Mouse (Mus musculus) liver, adult 2 months (tissue): ENCODE measurements around the gene Olfr282. TPM values are rescaled to one million over a fixed set of nuclear protein-coding genes. Genes with fewer than 3 reads are reported as not detected.
"Not testable (repeated sequence)": the region's sequence is repeated elsewhere in the genome, so short reads cannot be mapped to it uniquely, and the experiment has no call there.

Source experiments
- DNase-seq: peaks from one replicate; pipeline ENCODE4 v3.0.0-alpha.2; 2011; ENCODE audit warnings: low read depth, low spot score; ENCODE audit errors: extremely low read depth
- H3K27ac ChIP-seq: fragments of 200-500 bp; replicated peaks from 2 replicates; pipeline ENCODE4 v1.5.1; 2012; ENCODE audit warnings: low read depth, mild to moderate bottlenecking, control low read depth, inconsistent platforms, low read length; ENCODE audit not compliant: insufficient read depth
- H3K27me3 ChIP-seq: fragments of 200-500 bp; 2 replicates; pipeline ENCODE4 v1.6.1; 2012; ENCODE audit warnings: mild to moderate bottlenecking, moderate library complexity, low read length, inconsistent platforms; ENCODE audit not compliant: control insufficient read depth, insufficient read depth
- H3K36me3 ChIP-seq: fragments of 200-500 bp; 2 replicates; pipeline ENCODE4 v1.6.1; 2012; ENCODE audit warnings: low read length, inconsistent platforms; ENCODE audit not compliant: control insufficient read depth, insufficient read depth
- H3K4me1 ChIP-seq: fragments of 200-500 bp; 2 replicates; pipeline ENCODE4 v1.6.1; 2011; ENCODE audit warnings: low read length; ENCODE audit not compliant: control insufficient read depth, insufficient read depth
- H3K4me3 ChIP-seq: fragments of 200-500 bp; 2 replicates; pipeline ENCODE4 v1.5.1; 2011; ENCODE audit warnings: low read depth, mild to moderate bottlenecking, control low read depth, low read length, moderate library complexity; ENCODE audit not compliant: insufficient read depth
- H3K79me2 ChIP-seq: fragments of 200-500 bp; 2 replicates; pipeline ENCODE4 v1.6.1; 2012; ENCODE audit warnings: inconsistent platforms, mild to moderate bottlenecking, low read length, moderate library complexity; ENCODE audit not compliant: control insufficient read depth, insufficient read depth
- H3K9ac ChIP-seq: fragments of 200-500 bp; 2 replicates; pipeline ENCODE4 v1.6.1; 2012; ENCODE audit warnings: low read depth, mild to moderate bottlenecking, control low read depth, inconsistent platforms, low read length
- CTCF ChIP-seq: fragments of 200-500 bp; IDR thresholded peaks from 2 replicates; pipeline ENCODE4 v1.5.1; 2011; ENCODE audit warnings: low read depth, low read length, control low read depth
- POLR2A ChIP-seq: fragments of 200-500 bp; IDR thresholded peaks from 2 replicates; pipeline ENCODE4 v1.6.1; 2011; ENCODE audit warnings: low read length, control low read depth; ENCODE audit not compliant: insufficient read depth; ENCODE audit errors: extremely low read depth
- WGBS: fragments of 180-500 bp; shearing (Covaris S2); methylation state at CpG from one replicate; pipeline ENCODE4 v1.1.7; 2018; 5-methylcytosine and 5-hydroxymethylcytosine counted together
- polyA plus RNA-seq: library from polyadenylated mRNA; depleted of rRNA; stranded (reverse); fragments of >200 nt; gene quantifications from 2 replicates; pipeline ENCODE4 v1.2.3, GENCODE M21; 2012
- total RNA-seq: library from RNA; depleted of rRNA; stranded (reverse); fragments of >200 nt; gene quantifications from 2 replicates; pipeline ENCODE4 v1.2.3, GENCODE M21; 2014

Gene Olfr282
- total and polyA plus RNA-seq, 2 experiments: not detected

GRCm38 (mm10) chr15:98417285-98417684, 13.7 kb upstream of the Olfr282 start:
- 43% methylated on average over 3 of the region's 3 CpGs for WGBS
- H3K36me3 ChIP-seq, H3K9ac ChIP-seq, H3K4me1 ChIP-seq, H3K27me3 ChIP-seq, DNase-seq, H3K79me2 ChIP-seq, H3K27ac ChIP-seq, H3K4me3 ChIP-seq: not testable (repeated sequence)
- TF ChIP-seq CTCF: peak; percentile 31; the same call in 1 of the 2 replicates

DNA sequence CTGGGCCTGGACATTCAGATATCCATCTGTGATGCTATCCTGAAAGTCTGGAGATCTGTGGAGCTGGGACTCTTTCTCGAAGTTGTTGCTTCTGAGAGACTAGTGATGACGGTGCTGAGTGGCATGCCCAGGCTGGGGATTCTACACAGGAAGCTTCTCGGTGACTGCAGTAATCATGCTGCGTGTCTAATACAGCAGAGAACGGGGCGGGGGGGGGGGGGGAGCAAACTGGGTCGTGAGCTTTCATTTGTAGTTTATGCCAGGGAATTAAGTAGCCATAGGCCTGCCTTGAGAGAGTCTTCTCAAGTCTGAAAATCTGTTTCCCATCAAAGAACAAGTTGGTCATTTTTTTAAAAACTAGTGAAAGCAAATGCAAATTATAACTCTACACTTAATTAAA, 12.9 kb upstream of the Olfr282 start:
- TF ChIP-seq POLR2A (no peak), CTCF (no peak)
- no peak overlapping the region for H3K4me3 ChIP-seq
- no peak for DNase-seq
- H3K4me1 ChIP-seq: no peaks in the 10 kb centered on the region
- no peaks in the 10 kb centered on the region for H3K36me3 ChIP-seq
- WGBS: 66% methylated on average over 7 of the region's 7 CpGs
- H3K79me2 ChIP-seq: no peaks in the 10 kb centered on the region
- H3K27ac ChIP-seq: no peak overlapping the region
- no peak overlapping the region for H3K9ac ChIP-seq
- no peaks in the 10 kb centered on the region for H3K27me3 ChIP-seq

GRCm38 (mm10) chr15:98420897-98421296, 10.1 kb upstream of the Olfr282 start:
- H3K79me2 ChIP-seq: no peaks in the 10 kb centered on the region
- peak; percentile 7 for DNase-seq
- no peak for TF ChIP-seq POLR2A
- no peak for TF ChIP-seq CTCF
- H3K27ac ChIP-seq: no peak overlapping the region
- no peak overlapping the region for H3K9ac ChIP-seq
- no peak overlapping the region for H3K4me3 ChIP-seq
- WGBS: 61% methylated on average over 4 of the region's 4 CpGs
- no peaks in the 10 kb centered on the region for H3K36me3 ChIP-seq
- no peaks in the 10 kb centered on the region for H3K27me3 ChIP-seq
- no peaks in the 10 kb centered on the region for H3K4me1 ChIP-seq

- no peaks in the 10 kb centered on the region for H3K79me2 ChIP-seq
- no peaks in the 10 kb centered on the region for H3K4me1 ChIP-seq
- no peak for TF ChIP-seq CTCF
- H3K36me3 ChIP-seq: no peaks in the 10 kb centered on the region
- no peak overlapping the region for H3K9ac ChIP-seq
- H3K27me3 ChIP-seq: no peaks in the 10 kb centered on the region
- H3K4me3 ChIP-seq: no peak overlapping the region
- no peak overlapping the region for H3K27ac ChIP-seq
- no peak for DNase-seq
- WGBS: 75% methylated on average over 14 of the region's 14 CpGs
Observed at GRCm38 (mm10) chr15:98424326-98424725, 6.7 kb upstream of the Olfr282 start.

- Histone ChIP-seq H3K9ac (no peak overlapping the region), H3K4me1 (no peaks in the 10 kb centered on the region), H3K4me3 (no peak overlapping the region), H3K36me3 (no peaks in the 10 kb centered on the region), H3K79me2 (no peaks in the 10 kb centered on the region), H3K27me3 (no peaks in the 10 kb centered on the region), H3K27ac (no peak overlapping the region)
- TF ChIP-seq CTCF (no peak), POLR2A (no peak)
- no peak for DNase-seq
- WGBS: 68% methylated on average over 6 of the region's 6 CpGs
Observed at GRCm38 (mm10) chr15:98424753-98425152, 6.3 kb upstream of the Olfr282 start.

GRCm38 (mm10) chr15:98425188-98425587, 5.8 kb upstream of the Olfr282 start:
- Histone ChIP-seq H3K79me2 (no peaks in the 10 kb centered on the region), H3K4me3 (no peak overlapping the region), H3K36me3 (no peaks in the 10 kb centered on the region), H3K4me1 (no peaks in the 10 kb centered on the region), H3K9ac (no peak overlapping the region), H3K27ac (no peak overlapping the region), H3K27me3 (no peaks in the 10 kb centered on the region)
- no peak for DNase-seq
- no peak for TF ChIP-seq POLR2A
- no peak for TF ChIP-seq CTCF
- WGBS: 85% methylated on average over 7 of the region's 7 CpGs
